ENCODE assay signal across 11 mouse cellular contexts in genomic region chr9:51052180-51052579, GRCm38 (mm10). TPM values are rescaled to one million over a fixed set of nuclear protein-coding genes. Genes with fewer than 3 reads are reported as not detected.
DNase-seq lines count a peak whose midpoint lies in the region.
"Had no signal": no experiment of that assay in that cellular context is flagged by ENCODE, and none has a peak within 500 bp of the region (broad histone marks: within the 10 kb centered on the region; RNA-seq: fewer than 3 reads in every experiment).

No protein-coding gene starts in this region.

- DNase-seq in layer of hippocampus, adult 9-10 months (ENCODE audit: low spot score): peak; percentile 13
- no peak for DNase-seq in layer of hippocampus, adult 8-10 months (ENCODE audit: low spot score in 2 of 2)
- peak; percentile 82 for DNase-seq in 416B (ENCODE audit: low read depth)
- peak; percentile 34 to 41 for DNase-seq in B cell, adult 2 months
- peak; percentile 47 for DNase-seq in brain, adult 2 months (ENCODE audit: low read depth, low spot score)
- no peak for DNase-seq in layer of hippocampus, postnatal 10 days (ENCODE audit: low spot score in 2 of 2)
- DNase-seq in adrenal gland, postnatal 36 days: no peak
- DNase-seq in frontal cortex, postnatal 14 days (ENCODE audit: low spot score in 2 of 2): no peak
- DNase-seq: adrenal gland, postnatal 25 days; heart, postnatal 36 days had no signal

RNA-seq across cellular contexts. Expression of gene Btg4, which starts 8.5 kb away (rescaled TPM):
- not detected for total RNA-seq in layer of hippocampus, adult 8-10 months (2022)
- total RNA-seq in layer of hippocampus, postnatal 10 days (2021): not detected
- total RNA-seq in adrenal gland, postnatal 36 days (2021): not detected
- total RNA-seq: adrenal gland, postnatal 25 days; heart, postnatal 36 days; layer of hippocampus, postnatal 14 days had no signal

RNA-seq across cellular contexts. Expression of gene Layn, which starts 24.7 kb away (rescaled TPM):
- total RNA-seq in layer of hippocampus, adult 8-10 months (2022): 1 to 10 TPM; 5.9 to 7.2 (median 6.7) TPM
- 1 to 10 TPM; 6.3 to 7.9 TPM for total RNA-seq in layer of hippocampus, postnatal 10 days (2021)
- 1 to 10 TPM; 6.5 to 8.3 TPM for total RNA-seq in adrenal gland, postnatal 36 days (2021)

RNA-seq across cellular contexts. Expression of gene Sik2, which starts 43.3 kb away (rescaled TPM):
- 10 to 100 TPM; 34.7 to 40.4 (median 39.4) TPM for total RNA-seq in layer of hippocampus, adult 8-10 months (2022)
- total RNA-seq in layer of hippocampus, postnatal 10 days (2021): 10 to 100 TPM; 39.5 to 39.8 TPM
- total RNA-seq in adrenal gland, postnatal 36 days (2021): 100 to 1,000 TPM in 1 of 2 experiments, 10 to 100 TPM in 1; 96.2 to 114 TPM

RNA-seq across cellular contexts. Expression of gene 4833427G06Rik, which starts 49.7 kb away (rescaled TPM):
- under 1 TPM in 2 of 4 experiments, not detected in 2; 0.34 to 0.49 TPM for total RNA-seq in layer of hippocampus, adult 8-10 months (2022)
- total RNA-seq in layer of hippocampus, postnatal 10 days (2021): under 1 TPM; 0.58 to 0.75 TPM
- under 1 TPM in 1 of 2 experiments, not detected in 1; 0.49 TPM for total RNA-seq in adrenal gland, postnatal 36 days (2021)
- total RNA-seq: heart, postnatal 36 days had no signal

Comparison
In these comparisons a context has a peak if more than half of its experiments do, and no peak if none do; other contexts are left out.
1. DNase-seq: peak in layer of hippocampus, adult 9-10 months (single experiment), 416B (single experiment), B cell, adult 2 months (2 of 2) and brain, adult 2 months (single experiment); none in layer of hippocampus, adult 8-10 months (0 of 2), layer of hippocampus, postnatal 10 days (0 of 2), adrenal gland, postnatal 36 days (0 of 2) and frontal cortex, postnatal 14 days (0 of 2).